Mouse (Mus musculus): ENCODE measurements around the gene Snrnp25. TPM values are rescaled to one million over a fixed set of nuclear protein-coding genes. Genes with fewer than 3 reads are reported as not detected.
"Not testable (repeated sequence)": the region's sequence is repeated elsewhere in the genome, so short reads cannot be mapped to it uniquely, and the experiment has no call there.

Gene Snrnp25
- total RNA-seq, 2 experiments from 2014 or later: 10.6 to 12.4 TPM

- DNase-seq: no peak
- intact Hi-C loops (cut with DNase I): no loop called here
These were observed 12.1 kb upstream of the Snrnp25 start for GRCm38 (mm10) chr11:32193156-32193555.

GRCm38 (mm10) chr11:32194086-32194485, 11.1 kb upstream of the Snrnp25 start:
- intact Hi-C loops (cut with DNase I): no loop called here
- no peak for DNase-seq

GRCm38 (mm10) chr11:32194626-32195025, 10.6 kb upstream of the Snrnp25 start:
- intact Hi-C loops (cut with DNase I): no loop called here
- no peak for DNase-seq

GRCm38 (mm10) chr11:32195867-32196540, 9.2 kb upstream of the Snrnp25 start:
- no peak for DNase-seq
- intact Hi-C loops (cut with DNase I): no loop called here

GRCm38 (mm10) chr11:32196727-32197126, 8.5 kb upstream of the Snrnp25 start:
- intact Hi-C loops (cut with DNase I): no loop called here
- no peak for DNase-seq

GRCm38 (mm10) chr11:32197766-32198165, 7.4 kb upstream of the Snrnp25 start:
- intact Hi-C loops (cut with DNase I): no loop called here

GRCm38 (mm10) chr11:32198256-32198955, 6.8 kb upstream of the Snrnp25 start:
- intact Hi-C loops (cut with DNase I): no loop called here
- no peak for DNase-seq

More at GRCm38 (mm10) chr11:32197766-32198165, 7.4 kb upstream of the Snrnp25 start:
- DNase-seq: no peak

- intact Hi-C loops (cut with DNase I): no loop called here
- DNase-seq: no peak
These were observed 6.0 kb upstream of the Snrnp25 start for GRCm38 (mm10) chr11:32199230-32199629.

- intact Hi-C loops (cut with DNase I): no loop called here
- DNase-seq: no peak
These were observed 5.1 kb upstream of the Snrnp25 start, which contains the start of gene Il9r for GRCm38 (mm10) chr11:32200075-32200601. Gene Il9r (minus strand): TSS chr11:32200279.

- intact Hi-C loops (cut with DNase I): not testable (repeated sequence)
These were observed 4.2 kb upstream of the Snrnp25 start for GRCm38 (mm10) chr11:32200992-32201391.

GRCm38 (mm10) chr11:32201922-32202685, 3.1 kb upstream of the Snrnp25 start:
- no peak for DNase-seq
- intact Hi-C loops (cut with DNase I): no loop called here

More at GRCm38 (mm10) chr11:32200992-32201391, 4.2 kb upstream of the Snrnp25 start:
- not testable (repeated sequence) for DNase-seq

- no peak for DNase-seq
- intact Hi-C loops (cut with DNase I): no loop called here
These were observed 5.4 kb downstream of the Snrnp25 start for GRCm38 (mm10) chr11:32210623-32211022.

GRCm38 (mm10) chr11:32215372-32216162, 10.4 kb downstream of the Snrnp25 start:
- intact Hi-C loops (cut with DNase I): no loop called here
- DNase-seq: no peak

GRCm38 (mm10) chr11:32216851-32217250, 11.6 kb downstream of the Snrnp25 start:
- intact Hi-C loops (cut with DNase I): loop anchor here (1.0 kb wide), 1 partner anchor 21 kb away; no protein-coding TSS in a partner anchor
- peak; percentile 65 to 83 for DNase-seq

GRCm38 (mm10) chr11:32218501-32219050, 13.4 kb downstream of the Snrnp25 start:
- no peak for DNase-seq
- intact Hi-C loops (cut with DNase I): no loop called here

- no peak for DNase-seq
- intact Hi-C loops (cut with DNase I): no loop called here
These were observed 14.1 kb downstream of the Snrnp25 start for GRCm38 (mm10) chr11:32219287-32219686.

GRCm38 (mm10) chr11:32220607-32221224, 15.5 kb downstream of the Snrnp25 start:
- DNase-seq: no peak
- intact Hi-C loops (cut with DNase I): no loop called here

- intact Hi-C loops (cut with DNase I): no loop called here
- peak; percentile 82 to 84 for DNase-seq
These were observed 16.2 kb downstream of the Snrnp25 start for GRCm38 (mm10) chr11:32221225-32221950.

- peak; percentile 76 to 79 for DNase-seq
- intact Hi-C loops (cut with DNase I): no loop called here
These were observed 16.8 kb downstream of the Snrnp25 start, which contains the start of gene Rhbdf1 for GRCm38 (mm10) chr11:32221951-32222409. Gene Rhbdf1 (minus strand): TSS chr11:32222300.

All from heart, postnatal 10 days (tissue).